Mouse (Mus musculus) hindbrain, embryonic 11.5 days (tissue): ENCODE data around the gene AI854703. TPM values are rescaled to one million over a fixed set of nuclear protein-coding genes. Genes with fewer than 3 reads are reported as not detected.

Experiments used
- ATAC-seq: fragments of 200-750 bp; cut with Nextera tagmentation; 2 replicates; pipeline ENCODE4 v1.8.0; 2017; ENCODE audit warnings: mild to moderate bottlenecking, moderate TSS enrichment, moderate library complexity; ENCODE audit not compliant: low FRiP score
- DNase-seq: peaks from one replicate; pipeline ENCODE4 v3.0.0-alpha.2; 2015; ENCODE audit warnings: low spot score
- H3K27ac ChIP-seq: fragments of 300-500 bp; sonication (generic); 2 replicates; pipeline ENCODE4 v1.5.1; 2014; ENCODE audit warnings: mild to moderate bottlenecking, low read depth, low read length
- H3K27me3 ChIP-seq: fragments of 300-500 bp; sonication (generic); 2 replicates; pipeline ENCODE4 v1.6.1; 2014; ENCODE audit warnings: mild to moderate bottlenecking, low read length, moderate library complexity, mixed read lengths; ENCODE audit not compliant: control insufficient read depth, insufficient read depth
- H3K36me3 ChIP-seq: fragments of 300-500 bp; sonication (generic); 2 replicates; pipeline ENCODE4 v1.6.1; 2014; ENCODE audit warnings: mild to moderate bottlenecking, low read length, moderate library complexity, mixed read lengths; ENCODE audit not compliant: control insufficient read depth, insufficient read depth
- H3K4me1 ChIP-seq: fragments of 300-500 bp; sonication (generic); replicated peaks from 2 replicates; pipeline ENCODE4 v1.6.1; 2014; ENCODE audit warnings: low read length, mixed read lengths; ENCODE audit not compliant: control insufficient read depth, insufficient read depth
- H3K4me2 ChIP-seq: fragments of 300-500 bp; sonication (generic); replicated peaks from 2 replicates; pipeline ENCODE4 v1.6.1; 2014; ENCODE audit warnings: mild to moderate bottlenecking, low read depth, low read length
- H3K4me3 ChIP-seq: fragments of 300-500 bp; sonication (generic); 2 replicates; pipeline ENCODE4 v1.5.1; 2014; ENCODE audit warnings: low read depth, low read length
- H3K9ac ChIP-seq: fragments of 300-500 bp; sonication (generic); 2 replicates; pipeline ENCODE4 v1.6.1; 2014; ENCODE audit warnings: low read depth, low read length
- H3K9me3 ChIP-seq: fragments of 300-500 bp; sonication (generic); 2 replicates; pipeline ENCODE4 v1.6.1; 2016; ENCODE audit warnings: low read length; ENCODE audit not compliant: control insufficient read depth
- WGBS: fragments of 180-500 bp; shearing (Covaris S2); extraction: QIAGEN DNeasy Blood & Tissue Kit; methylation state at CpG from one replicate; pipeline ENCODE4 v1.1.7; 2014; 5-methylcytosine and 5-hydroxymethylcytosine counted together
- polyA plus RNA-seq: library from polyadenylated mRNA; unstranded; fragments of >200 nt; fragmentation: Nextera tagmentation; extraction: Ambion mirVana; gene quantifications from 2 replicates; pipeline ENCODE4 v1.2.1, GENCODE M21; 2014

The AI854703 gene
- polyA plus RNA-seq, 1 experiment from 2014 or later = 1.2 TPM

GRCm38 (mm10) chr6:48650041-48650440 lies 23.5 kb downstream of the AI854703 start:
- Histone ChIP-seq H3K4me3 (no peak overlapping the region), H3K27ac (no peak overlapping the region), H3K9me3 (no peaks in the 10 kb centered on the region), H3K27me3 (no peaks in the 10 kb centered on the region), H3K4me1 (no peaks in the 10 kb centered on the region), H3K9ac (no peak overlapping the region), H3K36me3 (no peaks in the 10 kb centered on the region), H3K4me2 (no peak overlapping the region)
- DNase-seq (no peak), ATAC-seq (no peak)
- 89% methylated on average over 9 of the region's 9 CpGs for WGBS

GRCm38 (mm10) chr6:48658721-48659120 lies 32.2 kb downstream of the AI854703 start:
- DNase-seq (no peak), ATAC-seq (no peak)
- Histone ChIP-seq H3K27ac (no peak overlapping the region), H3K4me3 (no peak overlapping the region), H3K36me3 (no peaks in the 10 kb centered on the region), H3K4me1 (no peaks in the 10 kb centered on the region), H3K27me3 (no peaks in the 10 kb centered on the region), H3K9ac (no peak overlapping the region), H3K9me3 (no peaks in the 10 kb centered on the region), H3K4me2 (no peak overlapping the region)
- 78% methylated on average over 5 of the region's 5 CpGs for WGBS

- ATAC-seq (no peak), DNase-seq (no peak)
- 84% methylated on average over 4 of the region's 4 CpGs for WGBS
Observed at GRCm38 (mm10) chr6:48664750-48665149, 38.2 kb downstream of the AI854703 start.

GRCm38 (mm10) chr6:48665471-48665870 lies 38.9 kb downstream of the AI854703 start:
- Histone ChIP-seq H3K9me3 (no peaks in the 10 kb centered on the region), H3K27ac (no peak overlapping the region)
- 93% methylated on average over 9 of the region's 9 CpGs for WGBS

More at GRCm38 (mm10) chr6:48664750-48665149, 38.2 kb downstream of the AI854703 start:
- Histone ChIP-seq H3K36me3 (no peaks in the 10 kb centered on the region), H3K4me2 (no peak overlapping the region), H3K4me3 (no peak overlapping the region), H3K27ac (no peak overlapping the region), H3K4me1 (no peaks in the 10 kb centered on the region), H3K9me3 (no peaks in the 10 kb centered on the region), H3K27me3 (no peaks in the 10 kb centered on the region), H3K9ac (no peak overlapping the region)

GRCm38 (mm10) chr6:48666159-48666586 lies 39.6 kb downstream of the AI854703 start:
- H3K9me3 ChIP-seq = no peaks in the 10 kb centered on the region
- no peaks in the 10 kb centered on the region for H3K36me3 ChIP-seq
- ATAC-seq (no peak), DNase-seq (no peak)
- no peak overlapping the region for H3K27ac ChIP-seq
- H3K27me3 ChIP-seq = no peaks in the 10 kb centered on the region
- H3K4me1 ChIP-seq = no peaks in the 10 kb centered on the region
- H3K4me3 ChIP-seq = no peak overlapping the region
- H3K4me2 ChIP-seq = no peak overlapping the region
- H3K9ac ChIP-seq = no peak overlapping the region
- 68% methylated on average over 7 of the region's 7 CpGs for WGBS

More at GRCm38 (mm10) chr6:48665471-48665870, 38.9 kb downstream of the AI854703 start:
- Histone ChIP-seq H3K4me3 (no peak overlapping the region), H3K36me3 (no peaks in the 10 kb centered on the region), H3K9ac (no peak overlapping the region), H3K4me1 (no peaks in the 10 kb centered on the region), H3K27me3 (no peaks in the 10 kb centered on the region), H3K4me2 (no peak overlapping the region)
- no peak for DNase-seq
- ATAC-seq = no peak

GRCm38 (mm10) chr6:48668022-48668421 lies 41.5 kb downstream of the AI854703 start:
- DNase-seq = no peak
- Histone ChIP-seq H3K27me3 (no peaks in the 10 kb centered on the region), H3K36me3 (no peaks in the 10 kb centered on the region)

GRCm38 (mm10) chr6:48669446-48669969 lies 42.9 kb downstream of the AI854703 start:
- Histone ChIP-seq H3K36me3 (no peaks in the 10 kb centered on the region), H3K27ac (no peak overlapping the region), H3K9me3 (no peaks in the 10 kb centered on the region), H3K4me1 (no peaks in the 10 kb centered on the region), H3K4me3 (no peak overlapping the region), H3K4me2 (no peak overlapping the region), H3K9ac (no peak overlapping the region), H3K27me3 (no peaks in the 10 kb centered on the region)
- no peak for DNase-seq
- no peak for ATAC-seq
- 71% methylated on average over 2 of the region's 2 CpGs for WGBS

More at GRCm38 (mm10) chr6:48668022-48668421, 41.5 kb downstream of the AI854703 start:
- Histone ChIP-seq H3K27ac (no peak overlapping the region), H3K9ac (no peak overlapping the region), H3K4me1 (no peaks in the 10 kb centered on the region), H3K4me3 (no peak overlapping the region), H3K9me3 (no peaks in the 10 kb centered on the region), H3K4me2 (no peak overlapping the region)
- no peak for ATAC-seq

- Histone ChIP-seq H3K9me3 (no peaks in the 10 kb centered on the region), H3K4me1 (peaks cover 3% of the 10 kb centered on the region; the same call in 1 of the 2 replicates), H3K4me2 (no peak overlapping the region), H3K9ac (no peak overlapping the region), H3K27me3 (no peaks in the 10 kb centered on the region), H3K27ac (no peak overlapping the region), H3K36me3 (no peaks in the 10 kb centered on the region), H3K4me3 (no peak overlapping the region)
- ATAC-seq (no peak), DNase-seq (no peak)
- 97% methylated on average over 9 of the region's 9 CpGs for WGBS
Observed at GRCm38 (mm10) chr6:48674291-48675058, 47.9 kb downstream of the AI854703 start.

- WGBS = 47% methylated on average over 10 of the region's 10 CpGs
- ATAC-seq (no peak), DNase-seq (no peak)
- H3K9me3 ChIP-seq = no peaks in the 10 kb centered on the region
- no peak overlapping the region for H3K4me2 ChIP-seq
- peaks cover 3% of the 10 kb centered on the region; the same call in 1 of the 2 replicates for H3K4me1 ChIP-seq
- no peaks in the 10 kb centered on the region for H3K27me3 ChIP-seq
- no peak overlapping the region for H3K27ac ChIP-seq
- H3K9ac ChIP-seq = no peak overlapping the region
- no peak overlapping the region for H3K4me3 ChIP-seq
- no peaks in the 10 kb centered on the region for H3K36me3 ChIP-seq
Observed at GRCm38 (mm10) chr6:48675400-48675930, 48.9 kb downstream of the AI854703 start.
